Mouse (Mus musculus): ENCODE measurements around the gene Nacad.

- TF ChIP-seq CTCF (conservative IDR thresholded peaks at IDR 0.05 in 1 of 2, IDR thresholded peaks at IDR 0.05 in 1 of 2; ENCODE audit: low read depth in 2 of 2, low read length in 2 of 2) (no peak), ZC3H11A (IDR thresholded peaks at IDR 0.05; ENCODE audit: low read depth, low read length) (no peak)
Measured at GRCm38 (mm10) chr11:6549770-6550169, 56.1 kb downstream of the Nacad start.
